Mouse (Mus musculus): ENCODE measurements around the gene Sap25. TPM values are rescaled to one million over a fixed set of nuclear protein-coding genes. Genes with fewer than 3 reads are reported as not detected.

Gene Sap25
- polyA plus RNA-seq, 1 experiment from 2014 or later = 6.2 TPM

DNA sequence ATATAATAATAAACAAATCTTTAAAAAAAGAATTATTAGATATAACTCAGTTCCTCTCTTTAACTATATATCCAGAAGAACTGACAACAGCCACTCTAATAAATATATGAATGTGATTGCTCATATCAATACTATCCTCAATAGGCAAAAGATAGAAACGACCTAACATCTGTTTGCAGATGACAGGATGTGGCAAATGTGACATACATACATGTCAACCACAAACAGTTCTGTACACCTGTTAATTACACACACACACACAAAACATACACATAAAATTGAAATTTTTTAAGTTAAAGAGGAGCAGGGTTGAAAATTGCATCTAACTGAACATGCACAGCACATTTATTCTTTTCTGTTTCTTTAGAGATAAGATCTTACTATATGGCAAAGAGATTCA, 50.7 kb downstream of the Sap25 start:
- Histone ChIP-seq H3K27me3 (ENCODE audit: control insufficient read depth, insufficient read depth, low read length) (no peaks in the 10 kb centered on the region), H3K27ac (ENCODE audit: low read length) (no peak overlapping the region), H3K9ac (ENCODE audit: low read length) (no peak overlapping the region), H3K9me3 (replicated peaks; ENCODE audit: control insufficient read depth, low read length) (no peaks in the 10 kb centered on the region), H3K4me3 (ENCODE audit: low read length) (no peak overlapping the region), H3K36me3 (ENCODE audit: control insufficient read depth, insufficient read depth) (no peaks in the 10 kb centered on the region), H3K4me1 (ENCODE audit: control insufficient read depth, insufficient read depth, low read length) (peaks cover 5% of the 10 kb centered on the region), H3K4me2 (ENCODE audit: low read depth, low read length) (no peak overlapping the region)
- WGBS = 56% methylated on average over 1 of the region's 1 CpGs
- ATAC-seq (replicated peaks; ENCODE audit: extremely low read depth, insufficient read depth, low FRiP score) = no peak

Other genes with a start within 250 kb of the Sap25 start
- gene Zan, start 164.3 kb upstream of the Sap25 start, polyA plus RNA-seq (2015; fragmentation: Nextera tagmentation; extraction: Ambion mirVana) = 0.02 and 0.09 TPM in 2 replicates
- gene Pop7, start 138.8 kb upstream of the Sap25 start, polyA plus RNA-seq (2015; fragmentation: Nextera tagmentation; extraction: Ambion mirVana) = 43.3 and 45.5 TPM in 2 replicates
- 8.9 and 9.7 TPM in 2 replicates for gene Gigyf1, start 122.8 kb upstream of the Sap25 start, polyA plus RNA-seq (2015; fragmentation: Nextera tagmentation; extraction: Ambion mirVana)
- gene Epo, start 108.1 kb upstream of the Sap25 start, polyA plus RNA-seq (2015; fragmentation: Nextera tagmentation; extraction: Ambion mirVana) = not detected in 2 replicates
- 276 and 285 TPM in 2 replicates for gene Gnb2, start 107.8 kb upstream of the Sap25 start, polyA plus RNA-seq (2015; fragmentation: Nextera tagmentation; extraction: Ambion mirVana)
- gene Actl6b, start 87.8 kb upstream of the Sap25 start, polyA plus RNA-seq (2015; fragmentation: Nextera tagmentation; extraction: Ambion mirVana) = 0.33 and 0.36 TPM in 2 replicates
- gene Tfr2, start 71.5 kb upstream of the Sap25 start, polyA plus RNA-seq (2015; fragmentation: Nextera tagmentation; extraction: Ambion mirVana) = 0.26 and 0.54 TPM in 2 replicates
- 21.8 and 25.0 TPM in 2 replicates for gene Mospd3, start 40.3 kb upstream of the Sap25 start, polyA plus RNA-seq (2015; fragmentation: Nextera tagmentation; extraction: Ambion mirVana)
- 121 and 129 TPM in 2 replicates for gene Pcolce, start 27.6 kb upstream of the Sap25 start, polyA plus RNA-seq (2015; fragmentation: Nextera tagmentation; extraction: Ambion mirVana)
- 0.12 and 0.39 TPM in 2 replicates for gene Fbxo24, start 12.3 kb upstream of the Sap25 start, polyA plus RNA-seq (2015; fragmentation: Nextera tagmentation; extraction: Ambion mirVana)
- gene Lrch4, start 12.2 kb upstream of the Sap25 start, polyA plus RNA-seq (2015; fragmentation: Nextera tagmentation; extraction: Ambion mirVana) = 24.8 and 31.1 TPM in 2 replicates
- 9.1 and 12.5 TPM in 2 replicates for gene Gm20605, start 12.2 kb upstream of the Sap25 start, polyA plus RNA-seq (2015; fragmentation: Nextera tagmentation; extraction: Ambion mirVana)
- 0.20 and 0.21 TPM in 2 replicates for gene Irs3, start 4.4 kb downstream of the Sap25 start, polyA plus RNA-seq (2015; fragmentation: Nextera tagmentation; extraction: Ambion mirVana)
- gene Agfg2, start 43.4 kb downstream of the Sap25 start, polyA plus RNA-seq (2015; fragmentation: Nextera tagmentation; extraction: Ambion mirVana) = 19.4 and 21.0 TPM in 2 replicates
- 1.6 and 1.9 TPM in 2 replicates for gene Nyap1, start 100.3 kb downstream of the Sap25 start, polyA plus RNA-seq (2015; fragmentation: Nextera tagmentation; extraction: Ambion mirVana)
- 164 and 189 TPM in 2 replicates for gene Tsc22d4, start 104.4 kb downstream of the Sap25 start, polyA plus RNA-seq (2015; fragmentation: Nextera tagmentation; extraction: Ambion mirVana)
- gene Ppp1r35, start 137.5 kb downstream of the Sap25 start, polyA plus RNA-seq (2015; fragmentation: Nextera tagmentation; extraction: Ambion mirVana) = 20.5 and 22.6 TPM in 2 replicates
- gene Mepce, start 146.3 kb downstream of the Sap25 start, polyA plus RNA-seq (2015; fragmentation: Nextera tagmentation; extraction: Ambion mirVana) = 5.6 and 5.7 TPM in 2 replicates
- 9.6 and 9.9 TPM in 2 replicates for gene Zcwpw1, start 146.5 kb downstream of the Sap25 start, polyA plus RNA-seq (2015; fragmentation: Nextera tagmentation; extraction: Ambion mirVana)
- 2.0 TPM in 2 replicates for gene Pilra, start 194.9 kb downstream of the Sap25 start, polyA plus RNA-seq (2015; fragmentation: Nextera tagmentation; extraction: Ambion mirVana)
- 0.77 and 0.89 TPM in 2 replicates for gene Pilrb1, start 216.8 kb downstream of the Sap25 start, polyA plus RNA-seq (2015; fragmentation: Nextera tagmentation; extraction: Ambion mirVana)
- gene Pilrb2, start 230.5 kb downstream of the Sap25 start, polyA plus RNA-seq (2015; fragmentation: Nextera tagmentation; extraction: Ambion mirVana) = 1.7 and 1.8 TPM in 2 replicates